Mouse (Mus musculus) B cell, adult 2 months (primary cell): ENCODE measurements around the gene Stab1.

Source experiments
- DNase-seq, 2 experiments: peaks; one replicate each; pipeline ENCODE4 v3.0.0; 2022

The Stab1 gene

GRCm38 (mm10) chr14:31161638-31162037, 6.8 kb downstream of the Stab1 start:
- DNase-seq = no peak

GRCm38 (mm10) chr14:31161191-31161590, 7.2 kb downstream of the Stab1 start:
- no peak for DNase-seq

GRCm38 (mm10) chr14:31160196-31161150, 8.0 kb downstream of the Stab1 start:
- no peak for DNase-seq

- no peak for DNase-seq
Measured at GRCm38 (mm10) chr14:31145694-31146093, 22.7 kb downstream of the Stab1 start.

- no peak for DNase-seq
Measured at GRCm38 (mm10) chr14:31141011-31141410, 27.4 kb downstream of the Stab1 start.

GRCm38 (mm10) chr14:31140141-31140540, 28.3 kb downstream of the Stab1 start:
- no peak for DNase-seq

- DNase-seq = no peak
Measured at GRCm38 (mm10) chr14:31139666-31140065, 28.8 kb downstream of the Stab1 start.

- DNase-seq = no peak
Measured at GRCm38 (mm10) chr14:31138897-31139429, 29.5 kb downstream of the Stab1 start.

GRCm38 (mm10) chr14:31138219-31138896, 30.1 kb downstream of the Stab1 start:
- DNase-seq = no peak

GRCm38 (mm10) chr14:31137791-31138190, 30.6 kb downstream of the Stab1 start:
- no peak for DNase-seq

- DNase-seq = no peak
Measured at GRCm38 (mm10) chr14:31137281-31137595, 31.2 kb downstream of the Stab1 start.

- DNase-seq = no peak
Measured at GRCm38 (mm10) chr14:31136411-31137280, 31.8 kb downstream of the Stab1 start.

GRCm38 (mm10) chr14:31135495-31136410, 32.7 kb downstream of the Stab1 start:
- no peak for DNase-seq

- DNase-seq = no peak
Measured at GRCm38 (mm10) chr14:31134015-31135000, 34.1 kb downstream of the Stab1 start.

- no peak for DNase-seq
Measured at GRCm38 (mm10) chr14:31133023-31133665, 35.3 kb downstream of the Stab1 start.

- DNase-seq = no peak
Measured at GRCm38 (mm10) chr14:31132491-31132975, 35.9 kb downstream of the Stab1 start.

GRCm38 (mm10) chr14:31132031-31132430, 36.4 kb downstream of the Stab1 start:
- no peak for DNase-seq

GRCm38 (mm10) chr14:31131272-31131821, 37.1 kb downstream of the Stab1 start:
- peak in 1 of 2 experiments; percentile 28 for DNase-seq
